Mouse (Mus musculus) hindbrain, embryonic 11.5 days (tissue): Measurements from ENCODE around the gene Ccdc3. TPM values are rescaled to one million over a fixed set of nuclear protein-coding genes. Genes with fewer than 3 reads are reported as not detected.

Experiments
- ATAC-seq: fragments of 200-750 bp; cut with Nextera tagmentation; 2 replicates; pipeline ENCODE4 v1.8.0; 2017; ENCODE audit warnings: mild to moderate bottlenecking, moderate TSS enrichment, moderate library complexity; ENCODE audit not compliant: low FRiP score
- DNase-seq: peaks from one replicate; pipeline ENCODE4 v3.0.0-alpha.2; 2015; ENCODE audit warnings: low spot score
- H3K27ac ChIP-seq: fragments of 300-500 bp; sonication (generic); 2 replicates; pipeline ENCODE4 v1.5.1; 2014; ENCODE audit warnings: mild to moderate bottlenecking, low read depth, low read length
- H3K27me3 ChIP-seq: fragments of 300-500 bp; sonication (generic); 2 replicates; pipeline ENCODE4 v1.6.1; 2014; ENCODE audit warnings: mild to moderate bottlenecking, low read length, moderate library complexity, mixed read lengths; ENCODE audit not compliant: control insufficient read depth, insufficient read depth
- H3K36me3 ChIP-seq: fragments of 300-500 bp; sonication (generic); 2 replicates; pipeline ENCODE4 v1.6.1; 2014; ENCODE audit warnings: mild to moderate bottlenecking, low read length, moderate library complexity, mixed read lengths; ENCODE audit not compliant: control insufficient read depth, insufficient read depth
- H3K4me1 ChIP-seq: fragments of 300-500 bp; sonication (generic); replicated peaks from 2 replicates; pipeline ENCODE4 v1.6.1; 2014; ENCODE audit warnings: low read length, mixed read lengths; ENCODE audit not compliant: control insufficient read depth, insufficient read depth
- H3K4me2 ChIP-seq: fragments of 300-500 bp; sonication (generic); replicated peaks from 2 replicates; pipeline ENCODE4 v1.6.1; 2014; ENCODE audit warnings: mild to moderate bottlenecking, low read depth, low read length
- H3K4me3 ChIP-seq: fragments of 300-500 bp; sonication (generic); 2 replicates; pipeline ENCODE4 v1.5.1; 2014; ENCODE audit warnings: low read depth, low read length
- H3K9ac ChIP-seq: fragments of 300-500 bp; sonication (generic); 2 replicates; pipeline ENCODE4 v1.6.1; 2014; ENCODE audit warnings: low read depth, low read length
- H3K9me3 ChIP-seq: fragments of 300-500 bp; sonication (generic); 2 replicates; pipeline ENCODE4 v1.6.1; 2016; ENCODE audit warnings: low read length; ENCODE audit not compliant: control insufficient read depth
- WGBS: fragments of 180-500 bp; shearing (Covaris S2); extraction: QIAGEN DNeasy Blood & Tissue Kit; methylation state at CpG from one replicate; pipeline ENCODE4 v1.1.7; 2014; 5-methylcytosine and 5-hydroxymethylcytosine counted together
- polyA plus RNA-seq: library from polyadenylated mRNA; unstranded; fragments of >200 nt; fragmentation: Nextera tagmentation; extraction: Ambion mirVana; gene quantifications from 2 replicates; pipeline ENCODE4 v1.2.1, GENCODE M21; 2014

The Ccdc3 gene
- polyA plus RNA-seq, 1 experiment from 2014 or later = 9.9 TPM

GRCm38 (mm10) chr2:5214581-5214980, 77.0 kb downstream of the Ccdc3 start:
- H3K4me2 ChIP-seq = no peak overlapping the region
- H3K27ac ChIP-seq = no peak overlapping the region
- H3K27me3 ChIP-seq = no peaks in the 10 kb centered on the region
- no peak overlapping the region for H3K4me3 ChIP-seq
- no peaks in the 10 kb centered on the region for H3K36me3 ChIP-seq
- ATAC-seq (no peak), DNase-seq (no peak)
- 66% methylated on average over 1 of the region's 1 CpGs for WGBS
- H3K4me1 ChIP-seq = no peaks in the 10 kb centered on the region
- H3K9ac ChIP-seq = no peak overlapping the region
- no peaks in the 10 kb centered on the region for H3K9me3 ChIP-seq

GRCm38 (mm10) chr2:5215252-5215815, 77.8 kb downstream of the Ccdc3 start:
- DNase-seq = no peak
- Histone ChIP-seq H3K4me1 (no peaks in the 10 kb centered on the region), H3K36me3 (no peaks in the 10 kb centered on the region), H3K4me3 (no peak overlapping the region), H3K4me2 (no peak overlapping the region), H3K27me3 (no peaks in the 10 kb centered on the region), H3K27ac (no peak overlapping the region), H3K9me3 (no peaks in the 10 kb centered on the region), H3K9ac (no peak overlapping the region)
- ATAC-seq = no peak
- WGBS = 87% methylated on average over 9 of the region's 9 CpGs

DNA sequence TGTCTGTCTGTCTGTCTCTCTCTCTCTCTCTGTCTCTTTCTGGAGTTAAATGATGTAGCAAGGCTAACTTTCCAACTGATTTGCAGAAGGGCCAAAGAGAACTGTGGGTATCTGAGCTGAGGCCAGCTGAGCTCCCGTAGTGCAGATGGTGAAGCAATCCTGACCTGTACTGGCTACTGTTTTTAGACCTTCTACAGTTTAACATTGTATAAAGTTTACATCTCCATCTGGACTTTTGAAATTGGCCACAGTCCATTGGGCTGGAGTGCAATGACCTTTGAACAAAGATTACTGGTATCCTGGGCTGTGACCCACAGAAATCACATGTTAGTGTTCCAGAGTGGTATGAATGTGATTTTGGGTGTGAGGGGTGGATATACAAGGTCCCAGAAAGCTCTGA, 81.6 kb downstream of the Ccdc3 start:
- Histone ChIP-seq H3K36me3 (no peaks in the 10 kb centered on the region), H3K9me3 (no peaks in the 10 kb centered on the region), H3K4me2 (no peak overlapping the region), H3K27me3 (no peaks in the 10 kb centered on the region), H3K9ac (no peak overlapping the region), H3K27ac (no peak overlapping the region), H3K4me3 (no peak overlapping the region), H3K4me1 (no peaks in the 10 kb centered on the region)
- no peak for ATAC-seq
- WGBS = 88% methylated on average over 1 of the region's 1 CpGs
- DNase-seq = no peak

- H3K9ac ChIP-seq = no peak overlapping the region
- H3K27ac ChIP-seq = no peak overlapping the region
- no peaks in the 10 kb centered on the region for H3K4me1 ChIP-seq
- ATAC-seq (no peak), DNase-seq (no peak)
- H3K4me2 ChIP-seq = no peak overlapping the region
- H3K36me3 ChIP-seq = no peaks in the 10 kb centered on the region
- no peak overlapping the region for H3K4me3 ChIP-seq
- no peaks in the 10 kb centered on the region for H3K27me3 ChIP-seq
- WGBS = 87% methylated on average over 1 of the region's 1 CpGs
- H3K9me3 ChIP-seq = no peaks in the 10 kb centered on the region
Measured at GRCm38 (mm10) chr2:5219847-5220375, 82.3 kb downstream of the Ccdc3 start.

DNA sequence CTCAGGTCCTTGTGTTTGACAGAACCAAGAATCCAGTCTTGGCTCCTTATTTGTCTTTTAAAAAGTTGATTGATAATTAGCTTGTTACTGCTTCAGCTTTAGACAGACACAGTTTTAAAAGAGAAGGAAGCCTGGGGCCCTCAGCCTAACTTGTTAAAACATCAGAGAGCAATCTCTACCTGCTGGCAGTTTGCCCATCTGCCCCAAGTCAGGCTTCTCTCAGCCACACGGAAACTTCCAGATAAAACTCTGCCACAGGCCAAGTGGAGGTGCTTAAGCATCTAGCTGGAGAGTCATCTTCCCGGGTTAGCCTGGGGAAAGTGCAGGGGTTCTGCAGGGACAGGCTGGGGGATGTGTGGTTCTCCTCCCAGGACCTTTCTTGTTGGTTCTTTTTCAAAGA, 85.0 kb downstream of the Ccdc3 start:
- no peak overlapping the region for H3K9ac ChIP-seq
- no peak overlapping the region for H3K4me3 ChIP-seq
- H3K27ac ChIP-seq = no peak overlapping the region
- 72% methylated on average over 2 of the region's 2 CpGs for WGBS
- H3K9me3 ChIP-seq = no peaks in the 10 kb centered on the region
- no peaks in the 10 kb centered on the region for H3K36me3 ChIP-seq
- no peaks in the 10 kb centered on the region for H3K4me1 ChIP-seq
- no peak for ATAC-seq
- no peak for DNase-seq
- H3K27me3 ChIP-seq = no peaks in the 10 kb centered on the region
- no peak overlapping the region for H3K4me2 ChIP-seq

GRCm38 (mm10) chr2:5236846-5237482, 99.4 kb downstream of the Ccdc3 start:
- no peaks in the 10 kb centered on the region for H3K27me3 ChIP-seq
- H3K4me2 ChIP-seq = no peak overlapping the region
- no peak overlapping the region for H3K9ac ChIP-seq
- H3K36me3 ChIP-seq = no peaks in the 10 kb centered on the region
- no peak for DNase-seq
- no peak for ATAC-seq
- H3K4me3 ChIP-seq = no peak overlapping the region
- H3K9me3 ChIP-seq = no peaks in the 10 kb centered on the region
- H3K4me1 ChIP-seq = no peaks in the 10 kb centered on the region
- 71% methylated on average over 3 of the region's 3 CpGs for WGBS
- no peak overlapping the region for H3K27ac ChIP-seq

- 83% methylated on average over 5 of the region's 5 CpGs for WGBS
Measured at GRCm38 (mm10) chr2:5237870-5238269, 100.3 kb downstream of the Ccdc3 start.

GRCm38 (mm10) chr2:5239492-5239891, 101.9 kb downstream of the Ccdc3 start:
- DNase-seq (no peak), ATAC-seq (no peak)
- no peak overlapping the region for H3K27ac ChIP-seq
- H3K4me2 ChIP-seq = no peak overlapping the region
- 84% methylated on average over 4 of the region's 4 CpGs for WGBS
- no peaks in the 10 kb centered on the region for H3K4me1 ChIP-seq
- H3K9ac ChIP-seq = no peak overlapping the region
- no peaks in the 10 kb centered on the region for H3K9me3 ChIP-seq
- no peaks in the 10 kb centered on the region for H3K27me3 ChIP-seq
- no peaks in the 10 kb centered on the region for H3K36me3 ChIP-seq
- no peak overlapping the region for H3K4me3 ChIP-seq

More at GRCm38 (mm10) chr2:5237870-5238269, 100.3 kb downstream of the Ccdc3 start:
- DNase-seq (no peak), ATAC-seq (no peak)
- Histone ChIP-seq H3K4me2 (no peak overlapping the region), H3K9ac (no peak overlapping the region), H3K36me3 (no peaks in the 10 kb centered on the region), H3K27ac (no peak overlapping the region), H3K27me3 (no peaks in the 10 kb centered on the region), H3K4me3 (no peak overlapping the region), H3K9me3 (no peaks in the 10 kb centered on the region), H3K4me1 (no peaks in the 10 kb centered on the region)

- no peak overlapping the region for H3K4me3 ChIP-seq
- no peak for ATAC-seq
- 63% methylated on average over 6 of the region's 6 CpGs for WGBS
Measured at GRCm38 (mm10) chr2:5241469-5241897, 103.9 kb downstream of the Ccdc3 start.

More at GRCm38 (mm10) chr2:5241469-5241897, 103.9 kb downstream of the Ccdc3 start:
- Histone ChIP-seq H3K4me2 (no peak overlapping the region), H3K27ac (no peak overlapping the region), H3K4me1 (no peaks in the 10 kb centered on the region), H3K36me3 (no peaks in the 10 kb centered on the region), H3K9me3 (no peaks in the 10 kb centered on the region), H3K27me3 (no peaks in the 10 kb centered on the region), H3K9ac (no peak overlapping the region)
- no peak for DNase-seq
